Mouse (Mus musculus): ENCODE measurements around the gene Aifm2.

- TF ChIP-seq POLR2A (IDR thresholded peaks at IDR 0.05; ENCODE audit: borderline replicate concordance, low read depth, low read length) (no peak), CTCF (IDR thresholded peaks at IDR 0.05; ENCODE audit: low read depth, low read length) (no peak)
These were observed 26.8 kb downstream of the Aifm2 start for GRCm38 (mm10) chr10:61741873-61742272.
